Mouse (Mus musculus): ENCODE results near the gene Pik3c2g. TPM values are rescaled to one million over a fixed set of nuclear protein-coding genes. Genes with fewer than 3 reads are reported as not detected.
A peak's percentile ranks its signal among the peaks of the same experiment; 100 is the strongest.

The Pik3c2g gene
- polyA plus RNA-seq, 1 experiment from 2014 or later: 0.38 TPM

DNA sequence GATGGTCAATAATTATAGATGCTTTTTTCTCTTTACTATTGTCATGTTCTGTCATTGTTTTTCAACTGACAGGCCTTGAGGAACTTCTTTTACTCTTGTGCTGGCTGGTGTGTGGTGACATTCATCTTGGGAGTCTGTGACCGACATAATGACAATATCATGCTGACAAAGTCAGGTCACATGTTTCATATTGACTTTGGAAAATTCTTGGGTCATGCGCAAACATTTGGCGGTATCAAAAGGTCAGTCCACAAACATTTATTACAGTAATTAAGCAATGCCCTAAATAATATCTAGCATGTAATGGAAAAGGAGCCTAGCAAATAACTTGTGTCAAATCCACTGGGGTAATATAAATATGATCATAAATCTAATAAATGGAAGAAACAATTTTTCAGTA, 273.1 kb downstream of the Pik3c2g start:
- H3K27ac ChIP-seq: no peak overlapping the region
- H3K9me3 ChIP-seq: no peaks in the 10 kb centered on the region
- H3K36me3 ChIP-seq: no peaks in the 10 kb centered on the region
- no peak overlapping the region for H3K9ac ChIP-seq
- 89% methylated on average over 3 of the region's 3 CpGs for WGBS
- ATAC-seq (ENCODE audit: low FRiP score): no peak
- H3K27me3 ChIP-seq: no peaks in the 10 kb centered on the region
- H3K4me3 ChIP-seq: no peak overlapping the region
- H3K4me1 ChIP-seq (replicated peaks): no peaks in the 10 kb centered on the region
- H3K4me2 ChIP-seq: no peak overlapping the region

DNA sequence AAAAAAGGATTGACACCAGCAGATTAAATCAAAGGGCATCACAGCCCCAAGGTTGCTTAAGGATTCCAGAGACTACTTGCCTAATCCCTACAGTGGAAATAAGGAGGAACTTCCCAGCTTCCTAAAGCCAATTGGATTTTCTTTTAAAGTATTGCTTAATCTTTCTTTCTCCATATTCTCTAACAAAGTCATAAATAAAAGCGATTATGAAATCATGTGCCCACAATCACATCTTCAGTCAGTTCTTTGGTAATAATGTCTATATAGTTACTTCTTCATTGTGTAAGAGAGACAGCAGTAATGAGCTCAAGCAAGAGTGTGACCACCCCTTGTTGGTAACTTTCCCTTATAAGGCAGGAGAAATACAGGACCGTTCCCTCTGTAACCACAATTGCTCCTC, 274.5 kb downstream of the Pik3c2g start:
- 90% methylated on average over 2 of the region's 2 CpGs for WGBS
- H3K27me3 ChIP-seq: no peaks in the 10 kb centered on the region
- no peak overlapping the region for H3K4me2 ChIP-seq
- H3K4me3 ChIP-seq: no peak overlapping the region
- no peaks in the 10 kb centered on the region for H3K4me1 ChIP-seq (replicated peaks)
- no peaks in the 10 kb centered on the region for H3K36me3 ChIP-seq
- ATAC-seq (ENCODE audit: low FRiP score): no peak
- H3K9ac ChIP-seq: no peak overlapping the region
- no peak overlapping the region for H3K27ac ChIP-seq
- no peaks in the 10 kb centered on the region for H3K9me3 ChIP-seq

DNA sequence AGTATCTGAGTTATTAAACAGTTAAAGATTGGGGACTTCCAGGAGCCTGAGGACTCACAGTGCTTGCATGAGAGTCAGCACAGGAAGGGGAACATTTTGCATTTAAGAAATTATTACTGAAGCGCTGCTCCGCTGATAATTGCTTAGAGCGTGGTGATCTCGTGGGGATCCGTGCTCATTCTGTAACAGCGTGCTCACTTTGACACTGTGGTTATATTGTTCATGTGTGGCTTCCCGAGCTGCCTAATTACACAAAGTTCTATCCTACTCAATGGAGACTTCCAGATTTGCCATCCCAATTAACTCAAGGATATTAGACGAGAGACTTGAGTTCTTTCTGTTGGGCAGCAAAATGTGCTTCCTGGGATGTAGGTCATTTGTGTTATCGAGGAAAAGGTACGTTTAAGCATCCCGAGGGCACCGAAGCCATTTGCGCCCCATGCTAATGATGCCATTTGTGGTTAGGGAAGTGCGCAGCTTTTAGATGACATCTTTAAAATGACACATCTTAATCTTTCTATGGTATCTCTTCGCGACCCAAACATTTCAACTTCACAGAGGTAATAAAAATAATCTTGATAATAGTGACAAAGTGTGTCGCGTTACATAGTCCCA, 278.1 kb downstream of the Pik3c2g start:
- Histone ChIP-seq H3K4me3 (no peak overlapping the region), H3K36me3 (no peaks in the 10 kb centered on the region), H3K27ac (no peak overlapping the region), H3K9me3 (no peaks in the 10 kb centered on the region), H3K9ac (no peak overlapping the region), H3K4me1 (replicated peaks) (no peaks in the 10 kb centered on the region), H3K4me2 (no peak overlapping the region), H3K27me3 (no peaks in the 10 kb centered on the region)
- WGBS: 79% methylated on average over 18 of the region's 18 CpGs
- peak; percentile 81 for ATAC-seq (ENCODE audit: low FRiP score)

DNA sequence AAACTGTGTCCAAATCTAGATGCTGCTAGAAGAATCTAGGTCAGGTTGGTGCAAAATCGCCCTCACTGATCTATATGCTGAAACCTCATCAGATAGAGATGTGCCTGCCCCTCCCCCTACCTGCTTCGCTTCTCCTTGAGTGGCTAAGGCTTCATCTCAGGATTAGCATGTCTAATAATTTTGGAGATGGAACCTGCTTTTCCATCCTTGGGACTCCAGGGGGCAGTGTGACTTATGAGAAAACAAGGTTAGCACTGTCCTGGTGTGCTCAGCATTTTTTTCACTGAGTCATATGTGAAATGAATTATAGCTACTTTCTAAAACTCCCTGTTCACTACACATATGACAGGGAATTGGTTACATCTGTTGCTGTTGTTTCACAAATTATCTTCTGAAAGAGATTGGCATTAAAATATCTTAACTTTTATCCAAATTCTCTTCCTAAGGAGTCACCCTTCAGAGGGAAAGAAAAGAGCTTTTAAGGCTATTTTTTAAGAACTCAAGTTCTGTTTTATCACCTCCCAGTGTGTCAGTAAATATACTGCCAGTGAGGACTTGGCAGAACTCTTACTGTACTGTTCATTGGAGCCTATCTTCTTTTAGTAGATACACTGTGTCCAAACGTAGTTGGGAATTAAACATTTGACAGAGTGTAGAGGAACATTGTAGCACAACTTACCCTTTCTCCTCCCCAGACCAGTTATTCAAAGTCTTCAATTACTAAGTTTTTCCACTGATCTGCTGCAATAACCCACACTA, 287.6 kb downstream of the Pik3c2g start:
- Histone ChIP-seq H3K4me3 (no peak overlapping the region), H3K36me3 (no peaks in the 10 kb centered on the region), H3K4me1 (replicated peaks) (peaks cover 3% of the 10 kb centered on the region; the same call in 1 of the 2 replicates), H3K9ac (no peak overlapping the region), H3K4me2 (no peak overlapping the region), H3K27me3 (no peaks in the 10 kb centered on the region), H3K9me3 (no peaks in the 10 kb centered on the region), H3K27ac (no peak overlapping the region)
- peak; percentile 68; the same call in 1 of the 2 replicates for ATAC-seq (ENCODE audit: low FRiP score)
- 57% methylated on average over 3 of the region's 3 CpGs for WGBS

DNA sequence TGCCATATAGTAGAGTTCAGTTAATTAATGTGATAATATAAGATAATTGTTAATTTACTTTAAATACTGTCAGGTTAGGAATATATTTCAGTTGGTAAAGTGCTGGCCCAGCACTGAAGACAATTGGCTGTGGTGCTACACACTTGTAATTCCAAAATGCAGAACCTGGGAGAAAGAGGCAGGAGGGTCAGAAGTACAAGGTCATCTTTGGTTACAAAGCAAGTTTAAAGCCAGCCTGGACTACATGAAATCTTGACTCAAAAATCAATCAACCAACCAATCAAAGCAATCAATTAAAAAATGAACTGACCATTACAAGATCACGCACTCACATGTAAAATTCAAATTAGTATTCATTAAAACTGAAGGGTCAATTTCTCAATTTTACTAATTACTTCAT, 289.7 kb downstream of the Pik3c2g start:
- Histone ChIP-seq H3K9ac (no peak overlapping the region), H3K36me3 (no peaks in the 10 kb centered on the region), H3K4me3 (no peak overlapping the region), H3K9me3 (no peaks in the 10 kb centered on the region), H3K27me3 (no peaks in the 10 kb centered on the region), H3K4me1 (replicated peaks) (peaks cover 3% of the 10 kb centered on the region; the same call in 1 of the 2 replicates), H3K4me2 (no peak overlapping the region), H3K27ac (no peak overlapping the region)
- ATAC-seq (ENCODE audit: low FRiP score): no peak
- WGBS: 80% methylated on average over 1 of the region's 1 CpGs

DNA sequence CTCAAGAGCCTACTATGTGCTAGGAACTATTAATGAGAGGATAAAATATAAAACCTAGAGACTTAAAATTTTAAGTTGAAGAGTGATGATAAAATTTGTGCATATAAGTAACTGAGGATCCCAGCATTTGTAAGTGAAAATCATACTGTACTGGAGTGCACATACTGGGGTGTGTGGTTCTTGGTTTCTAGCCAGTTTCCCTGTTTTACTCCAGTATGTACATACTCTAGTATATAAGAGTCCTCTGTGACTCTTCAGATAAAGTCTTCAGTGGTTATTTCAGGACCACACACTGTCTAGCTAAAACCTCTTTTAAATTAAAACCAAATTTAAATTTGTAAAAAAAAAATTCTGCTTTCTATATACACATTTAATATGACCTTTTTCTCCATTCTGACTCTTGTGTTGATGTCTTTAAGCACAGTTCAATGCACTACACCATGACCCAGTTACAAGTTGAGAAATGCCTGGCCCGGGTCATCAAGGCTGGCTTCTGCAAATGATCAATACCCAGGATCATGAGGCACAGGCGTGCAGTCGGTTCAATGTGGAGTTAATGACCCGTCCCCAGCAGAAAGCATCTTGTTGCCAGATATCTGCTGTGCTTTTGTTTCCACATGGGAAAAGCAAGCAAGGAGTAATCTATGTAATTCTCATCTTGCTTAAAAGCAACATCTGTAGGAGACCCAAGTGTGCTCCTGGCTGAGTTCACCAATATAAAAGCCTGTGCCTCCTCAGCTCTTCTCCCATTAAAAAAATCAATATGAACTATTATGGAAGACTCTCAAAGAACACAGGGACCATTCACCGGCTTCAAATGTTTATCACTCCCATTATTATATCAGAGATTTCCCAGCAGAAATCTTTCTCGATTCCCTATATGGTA, 290.7 kb downstream of the Pik3c2g start:
- peak; percentile 46; the same call in 1 of the 2 replicates for ATAC-seq (ENCODE audit: low FRiP score)

DNA sequence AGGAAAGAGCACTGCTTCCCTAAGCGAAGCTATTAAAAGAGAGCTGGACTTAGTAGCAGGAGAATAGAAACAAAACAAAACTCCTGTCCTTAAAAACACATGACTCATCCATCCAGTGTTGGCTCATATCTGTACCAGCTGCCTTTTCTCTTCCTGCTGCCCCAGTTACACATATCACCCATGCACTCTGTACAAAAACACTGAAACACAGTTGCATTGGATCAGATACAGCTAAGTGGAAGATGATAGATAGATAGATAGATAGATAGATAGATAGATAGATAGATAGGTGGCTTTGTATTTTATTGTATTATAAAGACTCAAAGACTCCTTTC, 291.3 kb downstream of the Pik3c2g start:
- Histone ChIP-seq H3K9me3 (no peaks in the 10 kb centered on the region), H3K27ac (no peak overlapping the region), H3K9ac (no peak overlapping the region), H3K4me3 (no peak overlapping the region), H3K36me3 (no peaks in the 10 kb centered on the region), H3K4me1 (replicated peaks) (peaks cover 3% of the 10 kb centered on the region; the same call in 1 of the 2 replicates), H3K4me2 (no peak overlapping the region), H3K27me3 (no peaks in the 10 kb centered on the region)
- ATAC-seq (ENCODE audit: low FRiP score): no peak
- WGBS: 89% methylated on average over 1 of the region's 1 CpGs

More for the DNA sequence above, 290.7 kb downstream of the Pik3c2g start:
- Histone ChIP-seq H3K9ac (no peak overlapping the region), H3K4me3 (no peak overlapping the region), H3K27me3 (no peaks in the 10 kb centered on the region), H3K27ac (no peak overlapping the region), H3K4me1 (replicated peaks) (peaks cover 3% of the 10 kb centered on the region; the same call in 1 of the 2 replicates), H3K4me2 (no peak overlapping the region), H3K9me3 (no peaks in the 10 kb centered on the region), H3K36me3 (no peaks in the 10 kb centered on the region)
- WGBS: 50% methylated on average over 6 of the region's 6 CpGs

DNA sequence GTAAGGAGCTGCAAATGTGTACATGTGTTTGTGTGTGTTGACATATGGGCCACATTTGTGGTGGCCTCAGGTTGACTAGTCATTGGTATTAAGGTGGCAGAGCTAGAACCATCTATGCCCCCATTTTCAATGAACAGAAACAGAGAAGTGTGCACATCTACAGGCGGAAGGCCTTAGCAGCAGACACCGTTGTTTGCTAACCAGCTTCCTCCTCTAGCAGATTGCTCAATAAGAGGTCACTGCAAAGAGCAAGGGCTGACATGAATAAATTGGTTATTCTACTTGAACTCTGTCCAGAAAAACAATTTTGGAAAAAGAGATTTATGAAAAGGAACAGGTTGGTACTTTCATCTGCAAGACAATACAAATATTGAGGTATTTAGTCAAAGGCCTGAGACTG, 295.1 kb downstream of the Pik3c2g start:
- H3K4me3 ChIP-seq: no peak overlapping the region
- H3K9ac ChIP-seq: no peak overlapping the region
- no peak overlapping the region for H3K27ac ChIP-seq
- WGBS: 83% methylated on average over 2 of the region's 2 CpGs
- no peak overlapping the region for H3K4me2 ChIP-seq
- no peaks in the 10 kb centered on the region for H3K36me3 ChIP-seq
- no peak for ATAC-seq (ENCODE audit: low FRiP score)
- no peaks in the 10 kb centered on the region for H3K9me3 ChIP-seq
- no peaks in the 10 kb centered on the region for H3K27me3 ChIP-seq
- H3K4me1 ChIP-seq (replicated peaks): peaks cover 4% of the 10 kb centered on the region; the same call in 1 of the 2 replicates

DNA sequence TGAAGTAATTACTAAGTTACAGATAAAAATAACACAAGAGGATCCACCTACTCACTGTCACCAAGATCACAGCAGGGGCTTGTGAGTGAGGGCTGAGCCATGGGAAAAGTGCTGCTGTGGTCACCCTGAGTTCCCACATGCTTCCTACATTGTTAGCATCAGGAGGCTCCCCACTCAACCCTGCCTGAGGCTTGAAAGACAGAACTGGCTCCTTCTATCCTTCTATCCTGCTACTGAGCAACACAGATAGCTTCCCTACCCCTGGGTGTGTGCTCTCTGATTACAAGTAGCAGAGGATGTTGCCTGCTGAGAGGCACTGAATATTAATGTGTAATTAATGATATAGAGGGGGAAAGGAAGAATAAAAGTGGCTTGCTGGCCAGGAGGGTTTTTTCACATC, 300.2 kb downstream of the Pik3c2g start:
- H3K36me3 ChIP-seq: no peaks in the 10 kb centered on the region
- ATAC-seq (ENCODE audit: low FRiP score): no peak
- no peak overlapping the region for H3K27ac ChIP-seq
- H3K27me3 ChIP-seq: no peaks in the 10 kb centered on the region
- H3K4me1 ChIP-seq (replicated peaks): peaks cover 13% of the 10 kb centered on the region
- no peak overlapping the region for H3K9ac ChIP-seq
- no peaks in the 10 kb centered on the region for H3K9me3 ChIP-seq
- H3K4me3 ChIP-seq: no peak overlapping the region
- no peak overlapping the region for H3K4me2 ChIP-seq

DNA sequence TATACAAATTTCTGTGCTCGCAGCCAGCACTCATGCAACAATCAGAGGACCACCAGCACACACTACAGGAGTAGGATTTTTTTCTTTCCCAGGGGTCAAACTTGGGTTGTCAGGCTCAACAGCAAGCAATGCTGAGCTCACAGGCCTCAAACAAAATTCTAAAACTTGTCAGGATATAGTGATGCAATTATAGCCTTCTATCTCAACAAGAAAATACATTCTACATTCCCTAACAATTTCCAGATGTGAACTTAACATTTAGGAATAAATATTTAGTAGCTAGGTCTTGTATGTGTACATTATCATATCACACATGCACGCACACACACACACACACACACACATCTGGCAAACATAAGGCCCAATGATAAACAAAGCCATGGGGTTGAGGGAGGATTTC, 308.6 kb downstream of the Pik3c2g start:
- H3K27ac ChIP-seq: no peak overlapping the region
- H3K9ac ChIP-seq: no peak overlapping the region
- WGBS: 63% methylated on average over 2 of the region's 2 CpGs
- no peak overlapping the region for H3K4me3 ChIP-seq
- H3K9me3 ChIP-seq: no peaks in the 10 kb centered on the region
- no peaks in the 10 kb centered on the region for H3K36me3 ChIP-seq
- H3K27me3 ChIP-seq: no peaks in the 10 kb centered on the region
- H3K4me2 ChIP-seq: no peak overlapping the region
- ATAC-seq (ENCODE audit: low FRiP score): no peak
- peaks cover under 1% of the 10 kb centered on the region; the same call in 1 of the 2 replicates for H3K4me1 ChIP-seq (replicated peaks)

DNA sequence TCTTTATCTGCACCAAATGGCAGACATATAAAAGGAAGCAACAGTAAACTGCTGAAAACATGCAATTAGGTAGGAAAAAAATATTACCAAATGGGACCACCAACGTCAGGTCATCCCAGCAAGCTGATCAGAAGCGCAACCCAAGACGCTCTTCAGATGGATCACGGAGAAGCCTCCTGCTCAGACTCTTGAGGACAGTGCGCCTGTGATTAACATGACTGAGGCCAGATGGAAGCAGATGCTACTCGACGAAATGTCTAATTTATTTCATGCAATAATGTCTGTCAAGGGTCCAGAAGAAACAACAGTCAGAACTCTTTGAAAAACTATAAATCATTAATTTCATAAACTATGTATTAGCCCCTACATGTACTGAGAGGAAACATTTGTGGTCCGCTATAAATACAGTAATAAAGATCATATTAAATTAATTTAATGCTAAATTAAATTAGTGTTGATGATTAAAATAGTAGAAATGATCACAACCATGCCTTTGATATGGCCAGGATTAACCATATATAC, 312.7 kb downstream of the Pik3c2g start:
- no peak overlapping the region for H3K9ac ChIP-seq
- no peak overlapping the region for H3K27ac ChIP-seq
- H3K4me1 ChIP-seq (replicated peaks): no peaks in the 10 kb centered on the region
- WGBS: 88% methylated on average over 8 of the region's 8 CpGs
- H3K9me3 ChIP-seq: no peaks in the 10 kb centered on the region
- H3K27me3 ChIP-seq: no peaks in the 10 kb centered on the region
- H3K4me3 ChIP-seq: no peak overlapping the region
- ATAC-seq (ENCODE audit: low FRiP score): no peak
- H3K36me3 ChIP-seq: no peaks in the 10 kb centered on the region
- no peak overlapping the region for H3K4me2 ChIP-seq

DNA sequence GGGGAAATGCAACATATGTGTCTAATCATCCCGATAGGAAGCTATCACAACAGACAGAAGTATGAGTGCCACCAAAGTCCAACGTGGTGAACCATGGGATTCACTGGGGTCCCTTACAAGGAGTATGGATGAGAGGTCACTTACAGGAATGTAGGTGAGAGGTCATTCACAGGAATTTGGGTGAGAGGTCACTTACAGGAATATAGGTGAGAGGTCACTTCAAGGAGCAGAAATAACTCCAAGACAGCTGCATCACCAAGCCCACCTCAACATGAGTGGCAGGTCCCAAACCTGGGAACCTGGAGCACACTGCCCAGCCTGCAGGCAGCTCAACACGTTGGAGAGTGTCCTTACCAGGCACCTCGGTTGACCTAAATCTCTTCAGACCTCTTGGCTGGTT, 314.8 kb downstream of the Pik3c2g start:
- H3K27me3 ChIP-seq: no peaks in the 10 kb centered on the region
- H3K9me3 ChIP-seq: no peaks in the 10 kb centered on the region
- H3K9ac ChIP-seq: no peak overlapping the region
- no peaks in the 10 kb centered on the region for H3K4me1 ChIP-seq (replicated peaks)
- ATAC-seq (ENCODE audit: low FRiP score): no peak
- no peak overlapping the region for H3K4me3 ChIP-seq
- H3K27ac ChIP-seq: no peak overlapping the region
- WGBS: 70% methylated on average over 4 of the region's 4 CpGs
- H3K4me2 ChIP-seq: no peak overlapping the region
- no peaks in the 10 kb centered on the region for H3K36me3 ChIP-seq
